In genomic region chrX:23565581-23565980, GRCm38 (mm10) we compare ENCODE assay signal across 8 mouse cellular contexts.
DNase-seq lines count a peak whose midpoint lies in the region; ATAC-seq and TF ChIP-seq lines count a peak whose summit lies in the region.

No protein-coding gene starts in this region.

- H3K9me3 ChIP-seq in kidney, postnatal 0 days (replicated peaks; ENCODE audit: low read length) = no peaks in the 10 kb centered on the region
- no peaks in the 10 kb centered on the region for H3K9me3 ChIP-seq in kidney, embryonic 16.5 days (ENCODE audit: low read length)

- H3K4me1 ChIP-seq in kidney, postnatal 0 days (replicated peaks; ENCODE audit: insufficient read depth, low read length) = no peaks in the 10 kb centered on the region
- H3K4me1 ChIP-seq in kidney, embryonic 16.5 days (ENCODE audit: insufficient read depth, low read length) = no peaks in the 10 kb centered on the region

- 27% methylated on average over 3 of the region's 3 CpGs for whole genome bisulfite sequencing in kidney, postnatal 0 days
- 31% methylated on average over 3 of the region's 3 CpGs for WGBS in kidney, embryonic 16.5 days

- peak; percentile 72 for TF ChIP-seq CTCF in kidney, postnatal 0 days (IDR thresholded peaks at IDR 0.05; ENCODE audit: low read depth)

- no peak overlapping the region for H3K27ac ChIP-seq in kidney, postnatal 0 days
- H3K27ac ChIP-seq in kidney, embryonic 16.5 days (ENCODE audit: low read length) = no peak overlapping the region

- no peak for ATAC-seq in kidney, postnatal 0 days (replicated peaks; ENCODE audit: low FRiP score, low read depth)
- ATAC-seq in kidney, embryonic 16.5 days (ENCODE audit: low FRiP score, low TSS enrichment) = no peak
- no peak for ATAC-seq in erythroblast, adult 5-6 weeks (replicated peaks; ENCODE audit: low FRiP score, poor library complexity, severe bottlenecking)

- H3K4me3 ChIP-seq in kidney, postnatal 0 days (replicated peaks; ENCODE audit: low read depth, low read length) = no peak overlapping the region
- no peak overlapping the region for H3K4me3 ChIP-seq in kidney, embryonic 16.5 days (ENCODE audit: low read length)

- H3K27me3 ChIP-seq in kidney, postnatal 0 days (ENCODE audit: insufficient read depth, low read length) = no peaks in the 10 kb centered on the region
- H3K27me3 ChIP-seq in kidney, embryonic 16.5 days (ENCODE audit: insufficient read depth, low read length) = no peaks in the 10 kb centered on the region

- no peaks in the 10 kb centered on the region for H3K36me3 ChIP-seq in kidney, postnatal 0 days (ENCODE audit: insufficient read depth, low read length)
- no peaks in the 10 kb centered on the region for H3K36me3 ChIP-seq in kidney, embryonic 16.5 days (ENCODE audit: insufficient read depth, low read length)

- peak; percentile 11 for DNase-seq in adrenal gland, adult 2 months
- DNase-seq in adrenal gland, postnatal 4 days (ENCODE audit: low spot score in 2 of 2) = no peak
- DNase-seq in kidney, postnatal 0 days (ENCODE audit: low spot score) = peak; percentile 40
- peak; percentile 6 for DNase-seq in thymus, postnatal 14 days
- no peak for DNase-seq in thymus, postnatal 36 days
- DNase-seq in lung, postnatal 36 days = peak; percentile 67

- no peak overlapping the region for H3K4me2 ChIP-seq in kidney, postnatal 0 days (ENCODE audit: low read length)
- no peak overlapping the region for H3K4me2 ChIP-seq in kidney, embryonic 16.5 days (replicated peaks; ENCODE audit: low read depth, low read length)

- H3K9ac ChIP-seq in kidney, postnatal 0 days (ENCODE audit: low read depth, low read length) = no peak overlapping the region
- no peak overlapping the region for H3K9ac ChIP-seq in kidney, embryonic 16.5 days (replicated peaks; ENCODE audit: low read length)

Comparison
In these comparisons a context has a peak if more than half of its experiments do, and no peak if none do; other contexts are left out.
1. DNase-seq: peak in adrenal gland, adult 2 months (single experiment), kidney, postnatal 0 days (single experiment), thymus, postnatal 14 days (single experiment) and lung, postnatal 36 days (single experiment); none in adrenal gland, postnatal 4 days (0 of 2) and thymus, postnatal 36 days (0 of 2).